Mouse (Mus musculus) MEL (cell line): Measurements from ENCODE around the gene Grik5. TPM values are rescaled to one million over a fixed set of nuclear protein-coding genes. Genes with fewer than 3 reads are reported as not detected.

Experiments used
- DNase-seq: peaks from one replicate; pipeline ENCODE4 v3.0.0; 2011; ENCODE audit warnings: low read depth, low spot score
- H3K27ac ChIP-seq: 2 replicates; pipeline ENCODE4 v1.5.1; 2012; ENCODE audit warnings: low read depth, mild to moderate bottlenecking, control low read depth, low read length, moderate library complexity; ENCODE audit not compliant: control insufficient read depth
- H3K27me3 ChIP-seq, 2 experiments: fragments of 150-350 bp in 1 of 2; sonication (generic) in 1 of 2; 2 replicates each; pipeline ENCODE4 v1.6.1; 2012; ENCODE audit warnings: low read length in 2 of 2, mild to moderate bottlenecking in 2 of 2, improper control_type of control experiment in 1 of 2, moderate library complexity in 1 of 2; ENCODE audit not compliant: insufficient read depth in 2 of 2, control insufficient read depth in 1 of 2
- H3K36me3 ChIP-seq, 2 experiments: 2 replicates each; pipeline ENCODE4 v1.6.1; 2012 to 2014; ENCODE audit warnings: low read length in 2 of 2, improper control_type of control experiment in 1 of 2, inconsistent platforms in 1 of 2, mild to moderate bottlenecking in 1 of 2; ENCODE audit not compliant: insufficient read depth in 2 of 2, control insufficient read depth in 1 of 2
- H3K4me1 ChIP-seq, 2 experiments: fragments of 150-350 bp in 1 of 2; sonication (generic) in 1 of 2; 2 replicates each; pipeline ENCODE4 v1.6.1; 2012; ENCODE audit warnings: low read length in 2 of 2, improper control_type of control experiment in 1 of 2, mild to moderate bottlenecking in 1 of 2; ENCODE audit not compliant: insufficient read depth in 2 of 2, control insufficient read depth in 1 of 2
- H3K4me3 ChIP-seq, 2 experiments: fragments of 150-350 bp in 1 of 2; sonication (generic) in 1 of 2; 2 replicates each; pipeline ENCODE4 v1.5.1; 2012; ENCODE audit warnings: low read depth in 2 of 2, low read length in 2 of 2, mild to moderate bottlenecking in 2 of 2, moderate library complexity in 2 of 2, control low read depth in 1 of 2, improper control_type of control experiment in 1 of 2; ENCODE audit not compliant: control insufficient read depth in 1 of 2, insufficient read depth in 1 of 2
- H3K79me2 ChIP-seq: 2 replicates; pipeline ENCODE4 v1.6.1; 2012; ENCODE audit warnings: mild to moderate bottlenecking, low read length, moderate library complexity; ENCODE audit not compliant: control insufficient read depth, poor library complexity, insufficient read depth
- H3K9ac ChIP-seq: 2 replicates; pipeline ENCODE4 v1.6.1; 2012; ENCODE audit warnings: low read depth, mild to moderate bottlenecking, control low read depth, low read length, moderate library complexity; ENCODE audit not compliant: control insufficient read depth, poor library complexity, severe bottlenecking
- H3K9me3 ChIP-seq: fragments of 150-350 bp; sonication (generic); replicated peaks from 2 replicates; pipeline ENCODE4 v1.6.1; 2012; ENCODE audit warnings: mild to moderate bottlenecking, low read length, improper control_type of control experiment, moderate library complexity; ENCODE audit not compliant: insufficient read depth
- CTCF ChIP-seq, 3 experiments: IDR thresholded peaks in 2 of 3; conservative IDR thresholded peaks in 1 of 3; 2 replicates each; pipeline ENCODE4 v1.5.1; 2011 to 2012; ENCODE audit warnings: low read length in 3 of 3, low read depth in 2 of 3, mild to moderate bottlenecking in 2 of 3, improper control_type of control experiment in 1 of 3, inconsistent platforms in 1 of 3, mixed read lengths in 1 of 3, moderate library complexity in 1 of 3; ENCODE audit not compliant: control insufficient read depth in 1 of 3, insufficient read depth in 1 of 3, poor library complexity in 1 of 3, severe bottlenecking in 1 of 3
- EP300 ChIP-seq, 2 experiments: IDR thresholded peaks; 2 replicates each; pipeline ENCODE4 v1.6.1; 2011; ENCODE audit warnings: improper control_type of control experiment in 2 of 2, low read length in 2 of 2, low read depth in 1 of 2, mild to moderate bottlenecking in 1 of 2
- JUND ChIP-seq: IDR thresholded peaks from 2 replicates; pipeline ENCODE4 v1.6.1; 2011; ENCODE audit warnings: low read depth, mild to moderate bottlenecking, improper control_type of control experiment, low read length
- KAT2A ChIP-seq: conservative IDR thresholded peaks from 2 replicates; pipeline ENCODE4 v1.6.1; 2012; ENCODE audit warnings: low read depth, low read length, improper control_type of control experiment, inconsistent platforms
- MEF2A ChIP-seq: IDR thresholded peaks from 2 replicates; pipeline ENCODE4 v1.6.1; 2014; ENCODE audit warnings: low read depth, mild to moderate bottlenecking, inconsistent platforms, low read length, improper control_type of control experiment; ENCODE audit not compliant: poor library complexity, insufficient replicate concordance, severe bottlenecking; ENCODE audit errors: extremely low read depth
- MXI1 ChIP-seq: IDR thresholded peaks from 2 replicates; pipeline ENCODE4 v1.6.1; 2011; ENCODE audit warnings: mild to moderate bottlenecking, low read depth, low read length, improper control_type of control experiment
- MYB ChIP-seq: IDR thresholded peaks from 2 replicates; pipeline ENCODE4 v1.6.1; 2011; ENCODE audit warnings: mild to moderate bottlenecking, low read depth, low read length, improper control_type of control experiment
- NELFE ChIP-seq: IDR thresholded peaks from 2 replicates; pipeline ENCODE4 v1.6.1; 2011; ENCODE audit warnings: low read depth, low read length, improper control_type of control experiment
- NRF1 ChIP-seq: IDR thresholded peaks from 2 replicates; pipeline ENCODE4 v1.6.1; 2014; ENCODE audit warnings: low read depth, mild to moderate bottlenecking, inconsistent platforms, low read length, improper control_type of control experiment, moderate library complexity; ENCODE audit not compliant: poor library complexity, insufficient read depth, severe bottlenecking
- POLR2AphosphoS2 ChIP-seq: IDR thresholded peaks from 2 replicates; pipeline ENCODE4 v1.6.1; 2011; ENCODE audit warnings: low read length, improper control_type of control experiment
- POLR2AphosphoS5 ChIP-seq: IDR thresholded peaks from 2 replicates; pipeline ENCODE4 v1.6.1; 2012; ENCODE audit warnings: low read depth, borderline replicate concordance, mild to moderate bottlenecking, inconsistent platforms, low read length, moderate library complexity, mixed read lengths
- RAD21 ChIP-seq: IDR thresholded peaks from 2 replicates; pipeline ENCODE4 v1.6.1; 2011; ENCODE audit warnings: mild to moderate bottlenecking, low read depth, low read length, improper control_type of control experiment
- RCOR1 ChIP-seq: IDR thresholded peaks from 2 replicates; pipeline ENCODE4 v1.6.1; 2012; ENCODE audit warnings: low read depth, mild to moderate bottlenecking, inconsistent platforms, low read length, improper control_type of control experiment
- SIN3A ChIP-seq: IDR thresholded peaks from 2 replicates; pipeline ENCODE4 v1.6.1; 2012; ENCODE audit warnings: low read length, improper control_type of control experiment, inconsistent platforms
- SMC3 ChIP-seq: IDR thresholded peaks from 2 replicates; pipeline ENCODE4 v1.6.1; 2011; ENCODE audit warnings: low read depth, low read length, improper control_type of control experiment
- TAL1 ChIP-seq: IDR thresholded peaks from 2 replicates; pipeline ENCODE4 v1.6.1; 2012; ENCODE audit warnings: mild to moderate bottlenecking, inconsistent platforms, low read length, moderate library complexity, mixed read lengths
- UBTF ChIP-seq: IDR thresholded peaks from 2 replicates; pipeline ENCODE4 v1.6.1; 2012; ENCODE audit warnings: low read depth, mild to moderate bottlenecking, inconsistent platforms, low read length, improper control_type of control experiment, moderate library complexity, borderline replicate concordance; ENCODE audit not compliant: insufficient read depth
- USF1 ChIP-seq: IDR thresholded peaks from 2 replicates; pipeline ENCODE4 v1.6.1; 2014; ENCODE audit warnings: low read depth, mild to moderate bottlenecking, inconsistent platforms, low read length, improper control_type of control experiment, moderate library complexity
- USF2 ChIP-seq, 2 experiments: IDR thresholded peaks; 2 replicates each; pipeline ENCODE4 v1.6.1; 2011 to 2012; ENCODE audit warnings: improper control_type of control experiment in 2 of 2, low read length in 2 of 2, borderline replicate concordance in 1 of 2, inconsistent platforms in 1 of 2, low read depth in 1 of 2, mild to moderate bottlenecking in 1 of 2; ENCODE audit not compliant: insufficient read depth in 1 of 2
- ZKSCAN1 ChIP-seq: IDR thresholded peaks from 2 replicates; pipeline ENCODE4 v1.6.1; 2012; ENCODE audit warnings: low read depth, mild to moderate bottlenecking, inconsistent platforms, low read length, improper control_type of control experiment, moderate library complexity
- polyA plus RNA-seq, 2 experiments: library from polyadenylated mRNA; stranded (reverse) in 1 of 2; unstranded in 1 of 2; fragments of >175 nt in 1 of 2; fragments of >200 nt in 1 of 2; gene quantifications; 2 replicates each; pipeline versions ENCODE4 v1.2.1 to v1.2.4; 2012; ENCODE audit warnings: low replicate concordance in 2 of 2, low read depth in 1 of 2; ENCODE audit not compliant: insufficient read length in 2 of 2, insufficient read depth in 1 of 2, missing spikeins in 1 of 2
- total RNA-seq: library from RNA; depleted of rRNA; stranded (reverse); fragments of 300-350 nt; gene quantifications from 2 replicates; pipeline ENCODE4 v1.2.3, GENCODE M21; 2012

The Grik5 gene
- total and polyA plus RNA-seq, 3 experiments = 3.5 to 22.0 TPM; not detected in 1

DNA sequence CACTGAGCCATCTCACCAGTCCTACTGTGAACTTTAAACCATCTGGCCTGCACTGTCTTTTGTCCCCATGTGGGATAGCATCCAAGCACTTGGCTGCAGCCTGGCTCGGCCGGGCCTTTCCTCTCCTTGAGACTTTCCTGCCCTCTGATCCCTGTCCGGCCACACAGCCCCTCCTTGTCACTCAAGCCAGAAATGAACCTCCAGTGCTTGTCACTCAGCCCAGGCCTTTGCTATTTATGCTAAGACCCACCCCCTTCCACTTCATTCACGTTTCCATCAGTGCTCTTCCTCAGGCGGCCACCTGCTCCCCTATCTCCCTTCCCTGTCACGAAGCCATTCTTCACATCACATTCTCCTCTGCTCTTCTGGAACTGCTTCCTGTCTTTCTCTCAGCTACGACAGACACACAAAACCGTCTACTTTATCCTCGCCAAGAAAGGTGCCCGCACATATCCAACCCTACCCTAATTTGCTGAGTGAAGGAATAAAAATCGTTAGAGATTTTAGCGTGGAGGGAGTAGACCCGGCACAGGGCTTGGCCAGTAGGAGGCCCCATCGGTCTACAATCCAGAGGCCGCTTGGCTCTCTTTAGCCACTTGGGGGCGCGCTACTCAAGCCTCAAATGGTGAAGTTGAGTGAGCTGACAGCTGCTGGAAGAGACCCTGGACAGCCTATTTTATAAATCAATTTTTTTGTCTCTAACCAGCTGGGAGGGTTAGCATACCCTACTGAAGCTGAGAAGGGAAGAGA, 33.4 kb upstream of the Grik5 start (continued):
- TF ChIP-seq TAL1 (no peak), ZKSCAN1 (no peak), RAD21 (peak; percentile 100), USF2 (IDR thresholded peaks at IDR 0.05; ENCODE audit: borderline replicate concordance in 1 of 2, insufficient read depth in 1 of 2, low read depth in 1 of 2, low read length in 2 of 2) (no peak), MYB (no peak), NRF1 (no peak), USF1 (no peak), SMC3 (peak; percentile 99), SIN3A (peak; percentile 48; the same call in 1 of the 2 replicates), POLR2AphosphoS5 (no peak), RCOR1 (no peak), JUND (no peak), POLR2AphosphoS2 (no peak), UBTF (no peak), KAT2A (no peak), MEF2A (no peak), MXI1 (0 out of 2 replicates have a peak, but pooled peaks have one; percentile 5), EP300 (IDR thresholded peaks at IDR 0.05; ENCODE audit: low read depth in 1 of 2, low read length in 2 of 2) (no peak)

DNA sequence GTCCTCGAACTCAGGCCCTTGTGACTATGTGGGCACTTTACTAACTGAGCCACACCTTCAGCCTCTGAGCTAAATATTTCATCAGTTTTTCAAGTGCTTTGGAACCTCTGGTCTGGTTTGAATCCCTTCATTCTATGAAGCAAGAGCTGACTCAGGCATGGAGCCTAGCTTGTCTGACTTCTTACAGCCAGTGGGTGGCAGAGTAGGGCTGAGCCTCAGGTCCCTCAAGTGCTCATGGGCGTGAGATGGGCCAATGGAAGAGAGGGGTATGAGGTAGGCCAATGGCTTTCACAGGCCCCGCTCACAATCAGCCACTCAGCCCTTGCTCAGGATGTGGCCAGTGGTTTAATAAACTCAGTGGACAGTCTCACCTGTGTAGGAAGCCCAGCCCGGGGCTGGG, 27.4 kb upstream of the Grik5 start:
- TF ChIP-seq SMC3 (peak; percentile 36; the same call in 1 of the 2 replicates), RAD21 (peak; percentile 35), NELFE (no peak), CTCF (IDR thresholded peaks at IDR 0.05 in 2 of 3, conservative IDR thresholded peaks at IDR 0.05 in 1 of 3; ENCODE audit: control insufficient read depth in 1 of 3, insufficient read depth in 1 of 3, low read depth in 2 of 3, low read length in 3 of 3, poor library complexity in 1 of 3, severe bottlenecking in 1 of 3) (peak in 2 of 3 experiments; percentile 30 to 41; a peak in 3 of 6 replicates)
- no peaks in the 10 kb centered on the region for H3K4me1 ChIP-seq
- H3K27ac ChIP-seq = no peak overlapping the region
- no peaks in the 10 kb centered on the region for H3K27me3 ChIP-seq
- H3K9me3 ChIP-seq = no peaks in the 10 kb centered on the region
- no peaks in the 10 kb centered on the region for H3K36me3 ChIP-seq
- H3K9ac ChIP-seq = no peak overlapping the region
- peak; percentile 31 for DNase-seq
- H3K4me3 ChIP-seq = no peak overlapping the region
- no peaks in the 10 kb centered on the region for H3K79me2 ChIP-seq
